Mouse (Mus musculus) MEL (cell line): ENCODE results near the gene Cwc27. TPM values are rescaled to one million over a fixed set of nuclear protein-coding genes. Genes with fewer than 3 reads are reported as not detected.

Source experiments
- DNase-seq: peaks from one replicate; pipeline ENCODE4 v3.0.0; 2011; ENCODE audit warnings: low read depth, low spot score
- H3K27ac ChIP-seq: 2 replicates; pipeline ENCODE4 v1.5.1; 2012; ENCODE audit warnings: low read depth, mild to moderate bottlenecking, control low read depth, low read length, moderate library complexity; ENCODE audit not compliant: control insufficient read depth
- H3K27me3 ChIP-seq, 2 experiments: fragments of 150-350 bp in 1 of 2; sonication (generic) in 1 of 2; 2 replicates each; pipeline ENCODE4 v1.6.1; 2012; ENCODE audit warnings: low read length in 2 of 2, mild to moderate bottlenecking in 2 of 2, improper control_type of control experiment in 1 of 2, moderate library complexity in 1 of 2; ENCODE audit not compliant: insufficient read depth in 2 of 2, control insufficient read depth in 1 of 2
- H3K36me3 ChIP-seq, 2 experiments: 2 replicates each; pipeline ENCODE4 v1.6.1; 2012 to 2014; ENCODE audit warnings: low read length in 2 of 2, improper control_type of control experiment in 1 of 2, inconsistent platforms in 1 of 2, mild to moderate bottlenecking in 1 of 2; ENCODE audit not compliant: insufficient read depth in 2 of 2, control insufficient read depth in 1 of 2
- H3K4me1 ChIP-seq, 2 experiments: fragments of 150-350 bp in 1 of 2; sonication (generic) in 1 of 2; 2 replicates each; pipeline ENCODE4 v1.6.1; 2012; ENCODE audit warnings: low read length in 2 of 2, improper control_type of control experiment in 1 of 2, mild to moderate bottlenecking in 1 of 2; ENCODE audit not compliant: insufficient read depth in 2 of 2, control insufficient read depth in 1 of 2
- H3K4me3 ChIP-seq, 2 experiments: fragments of 150-350 bp in 1 of 2; sonication (generic) in 1 of 2; 2 replicates each; pipeline ENCODE4 v1.5.1; 2012; ENCODE audit warnings: low read depth in 2 of 2, low read length in 2 of 2, mild to moderate bottlenecking in 2 of 2, moderate library complexity in 2 of 2, control low read depth in 1 of 2, improper control_type of control experiment in 1 of 2; ENCODE audit not compliant: control insufficient read depth in 1 of 2, insufficient read depth in 1 of 2
- H3K79me2 ChIP-seq: 2 replicates; pipeline ENCODE4 v1.6.1; 2012; ENCODE audit warnings: mild to moderate bottlenecking, low read length, moderate library complexity; ENCODE audit not compliant: control insufficient read depth, poor library complexity, insufficient read depth
- H3K9ac ChIP-seq: 2 replicates; pipeline ENCODE4 v1.6.1; 2012; ENCODE audit warnings: low read depth, mild to moderate bottlenecking, control low read depth, low read length, moderate library complexity; ENCODE audit not compliant: control insufficient read depth, poor library complexity, severe bottlenecking
- H3K9me3 ChIP-seq: fragments of 150-350 bp; sonication (generic); replicated peaks from 2 replicates; pipeline ENCODE4 v1.6.1; 2012; ENCODE audit warnings: mild to moderate bottlenecking, low read length, improper control_type of control experiment, moderate library complexity; ENCODE audit not compliant: insufficient read depth
- ELF1 ChIP-seq: IDR thresholded peaks from 2 replicates; pipeline ENCODE4 v1.6.1; 2014; ENCODE audit warnings: low read depth, mild to moderate bottlenecking, inconsistent platforms, low read length, improper control_type of control experiment, moderate library complexity
- EP300 ChIP-seq, 2 experiments: IDR thresholded peaks; 2 replicates each; pipeline ENCODE4 v1.6.1; 2011; ENCODE audit warnings: improper control_type of control experiment in 2 of 2, low read length in 2 of 2, low read depth in 1 of 2, mild to moderate bottlenecking in 1 of 2
- ETS1 ChIP-seq: IDR thresholded peaks from 2 replicates; pipeline ENCODE4 v1.6.1; 2012; ENCODE audit warnings: low read depth, mild to moderate bottlenecking, inconsistent platforms, low read length, improper control_type of control experiment, moderate library complexity
- GATA1 ChIP-seq: IDR thresholded peaks from 2 replicates; pipeline ENCODE4 v1.6.1; 2011; ENCODE audit warnings: low read depth, low read length, improper control_type of control experiment
- HCFC1 ChIP-seq: IDR thresholded peaks from 2 replicates; pipeline ENCODE4 v1.6.1; 2012; ENCODE audit warnings: low read depth, mild to moderate bottlenecking, inconsistent platforms, low read length, improper control_type of control experiment, moderate library complexity
- JUND ChIP-seq: IDR thresholded peaks from 2 replicates; pipeline ENCODE4 v1.6.1; 2011; ENCODE audit warnings: low read depth, mild to moderate bottlenecking, improper control_type of control experiment, low read length
- KAT2A ChIP-seq: conservative IDR thresholded peaks from 2 replicates; pipeline ENCODE4 v1.6.1; 2012; ENCODE audit warnings: low read depth, low read length, improper control_type of control experiment, inconsistent platforms
- MAX ChIP-seq: IDR thresholded peaks from 2 replicates; pipeline ENCODE4 v1.6.1; 2011; ENCODE audit warnings: low read length, improper control_type of control experiment
- MAZ ChIP-seq: IDR thresholded peaks from 2 replicates; pipeline ENCODE4 v1.6.1; 2012; ENCODE audit warnings: low read depth, mild to moderate bottlenecking, inconsistent platforms, low read length, improper control_type of control experiment
- MXI1 ChIP-seq: IDR thresholded peaks from 2 replicates; pipeline ENCODE4 v1.6.1; 2011; ENCODE audit warnings: mild to moderate bottlenecking, low read depth, low read length, improper control_type of control experiment
- MYC ChIP-seq: IDR thresholded peaks from 2 replicates; pipeline ENCODE4 v1.6.1; 2011; ENCODE audit warnings: low read depth, mild to moderate bottlenecking, low read length, improper control_type of control experiment, moderate library complexity
- NELFE ChIP-seq: IDR thresholded peaks from 2 replicates; pipeline ENCODE4 v1.6.1; 2011; ENCODE audit warnings: low read depth, low read length, improper control_type of control experiment
- NRF1 ChIP-seq: IDR thresholded peaks from 2 replicates; pipeline ENCODE4 v1.6.1; 2014; ENCODE audit warnings: low read depth, mild to moderate bottlenecking, inconsistent platforms, low read length, improper control_type of control experiment, moderate library complexity; ENCODE audit not compliant: poor library complexity, insufficient read depth, severe bottlenecking
- RCOR1 ChIP-seq: IDR thresholded peaks from 2 replicates; pipeline ENCODE4 v1.6.1; 2012; ENCODE audit warnings: low read depth, mild to moderate bottlenecking, inconsistent platforms, low read length, improper control_type of control experiment
- TAL1 ChIP-seq: IDR thresholded peaks from 2 replicates; pipeline ENCODE4 v1.6.1; 2012; ENCODE audit warnings: mild to moderate bottlenecking, inconsistent platforms, low read length, moderate library complexity, mixed read lengths
- ZNF384 ChIP-seq: IDR thresholded peaks from 2 replicates; pipeline ENCODE4 v1.6.1; 2012; ENCODE audit warnings: low read depth, mild to moderate bottlenecking, inconsistent platforms, low read length, improper control_type of control experiment
- polyA plus RNA-seq, 2 experiments: library from polyadenylated mRNA; stranded (reverse) in 1 of 2; unstranded in 1 of 2; fragments of >175 nt in 1 of 2; fragments of >200 nt in 1 of 2; gene quantifications; 2 replicates each; pipeline versions ENCODE4 v1.2.1 to v1.2.4; 2012; ENCODE audit warnings: low replicate concordance in 2 of 2, low read depth in 1 of 2; ENCODE audit not compliant: insufficient read length in 2 of 2, insufficient read depth in 1 of 2, missing spikeins in 1 of 2
- total RNA-seq: library from RNA; depleted of rRNA; stranded (reverse); fragments of 300-350 nt; gene quantifications from 2 replicates; pipeline ENCODE4 v1.2.3, GENCODE M21; 2012

The Cwc27 gene
- total and polyA plus RNA-seq, 3 experiments = 18.3 to 22.0 TPM; not detected in 1

GRCm38 (mm10) chr13:104825470-104825869 is 8.5 kb upstream of the Cwc27 start:
- Histone ChIP-seq H3K79me2 (peaks cover 11% of the 10 kb centered on the region), H3K9me3 (no peaks in the 10 kb centered on the region), H3K36me3 (peaks cover 12 to 39% of the 10 kb centered on the region in 2 experiments), H3K9ac (no peak overlapping the region)
- peak; percentile 59 for DNase-seq
- TF ChIP-seq EP300 (IDR thresholded peaks at IDR 0.05; ENCODE audit: low read depth in 1 of 2, low read length in 2 of 2) = peak in 1 of 2 experiments; percentile 31; a peak in 2 of 4 replicates
- TF ChIP-seq NRF1 = no peak
- peak; percentile 55 for TF ChIP-seq TAL1
- no peak for TF ChIP-seq ELF1
- TF ChIP-seq GATA1 = 0 out of 2 replicates have a peak, but pooled peaks have one; percentile 8
- TF ChIP-seq ETS1 = peak; percentile 45; the same call in 1 of the 2 replicates
- TF ChIP-seq, all 39 proteins: peak for 4
- Histone ChIP-seq H3K4me1 (peaks cover 20 to 24% of the 10 kb centered on the region in 2 experiments), H3K27me3 (no peaks in the 10 kb centered on the region), H3K27ac (no peak overlapping the region), H3K4me3 (no peak overlapping the region)

GRCm38 (mm10) chr13:104822411-104822838 is 5.5 kb upstream of the Cwc27 start:
- no peaks in the 10 kb centered on the region for H3K9me3 ChIP-seq
- H3K27me3 ChIP-seq = no peaks in the 10 kb centered on the region
- peak overlapping the region; percentile 20 to 26; a peak in 3 of 4 replicates for H3K4me3 ChIP-seq
- no peak for TF ChIP-seq HCFC1
- TF ChIP-seq KAT2A = no peak
- no peak for TF ChIP-seq NRF1
- TF ChIP-seq EP300 (IDR thresholded peaks at IDR 0.05; ENCODE audit: low read depth in 1 of 2, low read length in 2 of 2) = no peak
- TF ChIP-seq JUND = no peak
- no peak for TF ChIP-seq ZNF384
- no peak for TF ChIP-seq GATA1
- TF ChIP-seq MAZ = no peak
- TF ChIP-seq MXI1 = no peak
- no peak for TF ChIP-seq MAX
- TF ChIP-seq, all 39 proteins: peak for 0
- no peak overlapping the region; the same call in 1 of the 2 replicates for H3K9ac ChIP-seq
- H3K79me2 ChIP-seq = peaks cover 20% of the 10 kb centered on the region
- DNase-seq = peak; percentile 63
- H3K27ac ChIP-seq = peak overlapping the region; percentile 67
- peaks cover 8 to 46% of the 10 kb centered on the region in 2 experiments for H3K36me3 ChIP-seq
- peaks cover 24 to 26% of the 10 kb centered on the region in 2 experiments for H3K4me1 ChIP-seq

GRCm38 (mm10) chr13:104821908-104822307 is 5.0 kb upstream of the Cwc27 start:
- H3K4me3 ChIP-seq = peak overlapping the region in 1 of 2 experiments; percentile 26; a peak in 2 of 4 replicates
- H3K36me3 ChIP-seq = peaks cover 3 to 46% of the 10 kb centered on the region in 2 experiments
- TF ChIP-seq NELFE (no peak), RCOR1 (peak; percentile 60), ETS1 (peak; percentile 41), EP300 (IDR thresholded peaks at IDR 0.05; ENCODE audit: low read depth in 1 of 2, low read length in 2 of 2) (peak; percentile 54 to 58), ZNF384 (peak; percentile 68), GATA1 (peak; percentile 43), MYC (no peak)
- no peak overlapping the region for H3K9ac ChIP-seq
- H3K79me2 ChIP-seq = peaks cover 22% of the 10 kb centered on the region
- peak; percentile 59 for DNase-seq
- peaks cover 24 to 26% of the 10 kb centered on the region in 2 experiments for H3K4me1 ChIP-seq
- no peaks in the 10 kb centered on the region for H3K9me3 ChIP-seq
- H3K27me3 ChIP-seq = no peaks in the 10 kb centered on the region
- peak overlapping the region; percentile 67 for H3K27ac ChIP-seq
